Mouse (Mus musculus) bone marrow macrophage, adult 2 months (primary cell): Measurements from ENCODE around the gene Npas3.

Experiments
- CTCF ChIP-seq: IDR thresholded peaks from 2 replicates; pipeline ENCODE4 v1.5.1; 2012; ENCODE audit warnings: low read depth, mild to moderate bottlenecking, low read length, moderate library complexity
- POLR2A ChIP-seq: IDR thresholded peaks from 2 replicates; pipeline ENCODE4 v1.6.1; 2012; ENCODE audit warnings: mild to moderate bottlenecking, low read depth, low read length, borderline replicate concordance

DNA sequence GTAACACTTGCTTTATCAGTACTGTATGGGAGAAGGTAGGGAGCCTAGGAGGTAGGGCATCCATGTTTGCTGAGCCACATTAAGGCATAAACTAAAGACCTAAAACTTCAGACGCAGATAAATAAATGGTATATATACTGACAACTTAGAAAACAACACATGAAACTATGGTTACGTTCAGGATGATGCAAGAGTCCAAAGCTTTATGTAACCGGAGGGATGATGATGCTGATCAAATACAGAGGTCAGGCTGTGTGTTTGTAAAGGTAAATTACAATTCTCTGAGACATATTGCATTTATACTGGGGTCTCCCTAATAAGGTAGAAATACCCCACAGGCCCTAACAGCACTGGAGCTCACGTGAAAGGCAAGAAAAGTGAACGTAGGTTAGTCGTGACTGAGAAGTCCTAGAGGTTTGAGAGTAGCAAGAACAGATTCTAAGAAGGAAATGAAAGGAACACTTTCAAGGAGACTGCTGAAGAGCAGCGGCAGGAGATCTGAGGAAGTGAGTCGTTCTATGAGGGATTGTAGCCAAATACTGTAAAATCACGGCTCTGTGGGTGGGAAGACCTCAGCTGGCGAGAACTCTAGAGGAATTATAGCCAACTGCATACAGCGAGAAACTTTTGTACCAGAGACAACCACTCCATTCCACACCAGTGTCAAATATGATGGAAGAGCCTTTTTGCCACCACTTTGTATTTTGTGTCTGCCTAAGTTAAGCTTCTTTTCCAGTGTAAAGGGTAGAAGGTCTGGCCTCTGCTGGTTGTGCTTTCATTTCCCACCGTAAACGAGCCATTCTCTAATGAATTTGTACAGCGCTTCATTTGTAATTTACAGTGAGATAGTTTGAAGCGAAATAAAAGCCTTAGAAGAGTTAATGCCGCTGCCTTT is 49.7 kb downstream of the Npas3 start:
- TF ChIP-seq POLR2A (no peak), CTCF (no peak)
